Mouse (Mus musculus): ENCODE data around the gene Aig1.

The Aig1 gene

DNA sequence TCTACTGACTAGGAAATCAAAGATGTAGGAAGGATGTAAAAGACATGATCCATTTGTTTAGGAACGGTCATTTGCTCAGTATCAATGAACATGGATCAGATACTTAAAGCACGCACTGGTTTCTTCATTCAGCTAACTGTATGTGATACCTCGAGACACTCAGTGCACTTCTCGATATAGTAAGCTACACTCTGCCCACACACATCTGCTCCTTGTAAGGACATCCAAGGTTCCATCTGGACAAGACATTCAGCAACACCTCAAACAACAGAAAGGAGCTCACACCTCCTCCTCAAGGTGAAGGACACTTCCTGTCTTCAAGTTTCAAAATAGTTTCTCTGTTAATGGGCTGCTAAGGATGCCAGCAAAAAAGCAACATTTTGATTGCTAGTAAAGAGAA is 23.9 kb downstream of the Aig1 start:
- no peak for DNase-seq

DNA sequence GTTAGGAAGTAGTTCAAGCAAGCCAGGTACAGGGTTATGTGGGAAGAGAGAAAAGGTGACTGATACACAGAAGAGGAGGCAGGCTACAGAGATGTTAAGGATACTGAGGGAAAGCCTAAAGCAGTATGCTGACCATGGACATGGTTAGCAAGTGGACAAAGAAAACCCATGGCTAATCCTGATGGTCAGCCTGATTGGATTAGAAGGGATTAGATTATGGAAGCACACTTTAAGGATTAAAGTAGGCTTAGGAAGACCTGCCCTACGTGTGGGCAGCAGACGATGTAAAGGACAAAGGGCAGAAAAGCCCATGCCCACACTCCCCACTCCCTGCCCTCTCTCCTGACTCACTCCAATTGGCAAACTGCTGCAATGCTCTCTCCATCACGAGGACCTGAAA is 25.0 kb downstream of the Aig1 start:
- no peak for DNase-seq

DNA sequence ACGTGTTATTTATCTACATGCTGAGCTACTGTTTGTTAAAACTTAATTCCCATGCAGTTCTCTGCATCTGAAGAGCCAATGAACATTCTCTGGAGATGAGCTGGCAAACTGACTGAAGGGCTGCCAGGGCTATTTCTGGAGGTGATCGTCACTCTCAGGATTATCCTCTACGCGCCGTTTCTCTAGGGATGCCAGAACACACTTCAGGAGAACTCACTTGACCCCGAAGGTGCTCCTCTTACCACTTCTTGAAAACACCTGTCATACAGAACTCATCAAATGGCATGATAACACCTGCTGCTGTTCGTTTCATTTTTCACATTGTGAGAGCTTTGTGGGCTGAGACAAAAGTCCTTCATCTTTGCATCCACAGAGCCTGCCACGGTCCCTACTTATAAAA is 25.9 kb downstream of the Aig1 start:
- DNase-seq, result peak; percentile 69 to 79

DNA sequence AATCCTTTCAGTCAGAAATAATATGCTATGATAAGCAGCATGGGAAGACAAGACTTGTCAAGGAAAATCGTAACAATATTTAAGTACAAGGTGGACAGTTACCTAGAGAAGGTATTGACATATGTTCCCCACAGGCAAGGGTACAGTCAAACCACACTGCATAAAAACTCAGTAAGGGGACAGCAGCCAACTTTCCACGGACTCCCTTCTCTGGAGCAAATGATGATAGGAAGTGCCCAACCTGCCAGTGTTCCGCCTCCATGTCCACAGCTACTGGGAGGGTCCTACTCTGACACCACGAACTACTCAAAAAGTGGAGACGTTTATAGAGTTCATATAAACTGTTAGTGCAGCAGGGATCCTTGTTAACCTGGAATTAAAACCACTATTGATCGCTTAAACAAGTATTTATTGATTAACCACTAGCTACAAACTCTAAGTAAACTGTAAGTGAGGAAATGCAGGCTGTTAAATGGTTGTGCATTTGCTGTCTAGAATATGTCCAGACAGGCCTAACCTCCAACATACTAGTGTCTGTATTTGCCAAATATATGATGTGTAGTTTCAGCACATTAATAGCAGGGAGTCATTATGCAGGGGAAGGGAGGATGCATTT is 30.2 kb downstream of the Aig1 start:
- no peak for DNase-seq

DNA sequence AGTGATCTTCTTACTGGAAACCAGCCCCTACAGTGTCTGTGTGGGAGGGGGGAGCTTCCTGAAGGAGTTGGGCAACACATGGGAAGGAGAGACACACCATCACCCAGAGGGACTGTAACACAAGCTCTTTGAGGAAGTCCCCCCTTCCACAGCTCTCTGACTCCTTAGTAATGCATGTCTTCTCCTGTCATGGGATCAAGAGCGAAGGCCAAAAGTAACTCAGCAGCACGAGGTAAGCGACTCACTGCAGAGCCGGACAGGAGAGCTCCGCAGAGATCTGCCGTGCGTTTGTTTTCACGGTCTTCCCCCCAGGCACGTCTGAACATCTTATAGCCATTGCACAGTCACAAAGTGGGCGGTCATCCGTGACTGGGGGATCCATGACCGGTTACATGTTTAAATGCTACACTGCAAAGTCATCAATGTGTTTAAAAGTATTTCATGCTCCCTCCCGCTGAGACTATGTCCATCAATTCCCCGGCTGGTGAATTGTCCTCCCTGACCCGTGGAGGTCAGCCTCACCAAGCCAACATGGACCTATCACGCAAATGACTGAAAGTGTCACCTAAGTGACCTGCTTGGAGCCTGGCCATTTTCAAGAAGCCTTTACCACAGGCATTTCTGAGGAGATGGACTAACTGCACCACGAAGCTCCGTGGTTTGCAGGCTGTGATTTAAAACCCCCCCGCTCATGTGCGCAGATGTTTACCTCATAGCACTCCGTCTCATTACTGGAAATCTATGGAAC is 30.9 kb downstream of the Aig1 start:
- DNase-seq, result no peak

DNA sequence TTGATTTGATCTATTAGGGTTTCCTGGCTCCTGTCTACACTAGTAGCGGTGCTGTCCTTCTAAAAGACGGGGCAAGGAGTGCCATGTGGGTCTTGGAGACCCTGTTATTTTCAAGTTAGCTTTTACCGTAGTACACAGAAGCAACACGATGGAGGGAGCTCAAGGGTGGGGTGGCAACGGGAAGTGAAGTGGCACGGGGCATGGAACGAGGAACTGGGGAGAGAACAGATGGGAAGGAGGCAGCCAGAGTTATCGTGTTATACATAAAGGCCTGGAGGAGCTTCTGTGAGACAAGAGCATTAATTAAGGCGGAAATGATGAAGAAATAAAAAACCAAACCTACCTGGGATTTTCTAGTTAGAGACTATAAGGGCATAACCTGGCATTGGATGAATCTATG is 31.8 kb downstream of the Aig1 start:
- DNase-seq, result peak; percentile 46 to 54

DNA sequence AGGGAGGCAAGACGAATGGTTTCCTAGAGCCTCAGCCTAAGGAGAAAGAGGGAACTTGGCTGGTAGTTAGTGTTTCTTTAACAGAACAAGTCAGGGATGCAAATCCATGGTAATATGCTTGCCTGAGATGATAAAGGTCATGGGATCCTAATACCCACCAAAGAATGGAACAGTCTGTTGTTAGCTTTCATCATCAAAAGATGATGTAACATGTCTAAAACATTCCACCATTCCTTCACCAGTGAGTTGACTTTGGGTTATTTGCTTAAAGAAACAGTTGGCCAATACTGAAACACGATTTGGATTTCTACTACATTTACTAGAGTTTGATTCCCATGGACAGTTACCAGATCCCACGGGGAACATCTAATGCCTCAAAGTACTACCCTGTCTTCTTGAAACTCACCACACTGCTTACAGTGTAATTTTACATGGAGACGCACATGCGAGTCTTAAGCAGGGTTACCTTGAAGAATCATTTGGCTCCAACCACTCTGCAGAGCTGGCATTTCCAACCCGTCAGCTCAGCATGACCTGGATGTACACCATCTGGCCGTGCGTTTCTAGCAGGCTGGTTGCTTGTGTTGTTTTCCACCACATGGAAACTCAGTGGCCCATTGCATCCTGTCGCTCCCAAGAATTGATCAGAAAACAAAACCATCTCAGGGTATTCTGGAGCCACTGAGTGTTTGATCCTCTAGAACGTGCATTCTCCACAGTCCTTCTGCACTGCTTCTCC is 32.9 kb downstream of the Aig1 start:
- peak; percentile 91 to 94 for DNase-seq

DNA sequence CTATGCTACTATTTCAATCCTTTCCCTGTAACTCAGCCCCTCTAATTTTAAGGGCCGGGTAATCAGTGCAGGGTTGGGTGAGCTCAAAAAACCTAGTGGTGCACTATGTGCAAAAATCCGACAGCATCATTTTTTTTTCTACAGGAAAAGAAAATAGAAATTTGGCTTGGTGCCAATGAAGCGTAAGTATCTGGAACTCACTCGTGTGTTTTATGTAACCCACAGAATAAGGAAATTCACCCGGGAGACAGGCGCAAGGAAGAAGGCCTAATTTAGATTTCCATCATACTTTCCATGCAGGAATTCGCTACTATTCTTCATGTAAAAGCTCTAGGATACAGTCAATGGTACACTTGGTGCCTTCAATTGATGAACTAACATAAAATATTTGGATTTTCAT is 34.7 kb downstream of the Aig1 start:
- no peak for DNase-seq

DNA sequence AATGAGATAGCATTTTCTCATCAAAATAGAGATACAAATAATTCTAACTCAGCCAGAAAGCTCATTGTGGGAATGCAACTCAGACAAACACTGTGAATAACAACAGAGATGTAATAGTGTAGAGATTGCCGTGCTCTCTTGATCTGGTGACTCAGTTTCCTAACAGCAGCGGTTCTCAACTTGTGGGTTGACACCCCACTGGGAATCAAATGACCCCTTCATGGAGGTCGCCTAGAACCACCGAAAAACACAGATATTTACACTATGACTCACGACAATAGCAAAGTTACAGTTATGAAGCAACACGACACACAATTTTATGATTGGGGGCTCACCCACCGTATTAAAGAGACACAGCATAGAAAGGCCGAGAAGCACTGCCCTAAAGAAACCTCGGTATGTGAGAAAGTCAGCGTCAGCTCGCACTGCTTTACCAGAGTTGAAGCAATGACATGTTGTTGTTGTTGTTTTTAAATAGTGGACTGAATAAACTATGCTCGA is 35.7 kb downstream of the Aig1 start:
- DNase-seq, result no peak

DNA sequence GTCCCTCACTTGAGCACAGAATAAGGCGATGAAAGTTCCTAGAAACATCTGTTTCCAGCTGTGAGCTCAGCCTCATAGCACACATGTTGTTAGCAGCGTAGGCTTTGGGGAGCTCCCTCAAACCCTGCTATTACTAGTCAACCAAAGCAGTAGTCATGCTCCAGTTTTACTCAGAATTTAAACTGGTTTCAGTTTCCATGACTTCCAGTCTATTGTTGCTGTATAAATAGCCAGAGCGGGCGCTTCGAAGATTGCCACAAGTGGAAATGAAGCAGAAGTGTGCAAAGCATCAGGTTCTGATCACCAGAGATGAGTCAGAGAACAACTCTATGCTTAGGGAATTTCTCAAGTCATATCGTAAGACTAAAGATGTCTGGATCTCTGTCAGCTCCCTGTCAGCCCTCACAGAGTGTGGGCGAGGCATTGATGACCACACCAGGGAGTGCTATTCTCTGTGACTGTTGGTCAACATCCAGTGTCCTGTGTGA is 36.2 kb downstream of the Aig1 start:
- peak in 1 of 2 experiments; percentile 8 for DNase-seq

DNA sequence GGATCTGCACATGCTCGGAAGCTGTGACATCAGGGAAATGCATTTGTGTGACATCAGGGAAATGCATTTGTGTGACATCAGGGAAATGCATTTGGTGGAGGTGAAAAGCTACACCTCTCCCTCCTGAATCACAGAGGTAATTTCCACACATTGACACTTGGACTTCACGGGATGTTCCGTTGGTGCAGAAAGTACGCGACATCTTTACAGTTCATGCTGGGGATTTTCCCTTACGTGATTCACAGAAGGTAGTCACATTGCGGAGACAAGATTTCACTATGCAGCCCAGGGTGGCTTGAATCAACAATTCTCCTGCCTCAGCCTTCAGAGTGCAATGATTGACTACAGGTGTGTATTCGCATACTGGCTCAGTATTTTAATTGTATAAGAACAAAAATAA is 41.6 kb downstream of the Aig1 start:
- no peak for DNase-seq

DNA sequence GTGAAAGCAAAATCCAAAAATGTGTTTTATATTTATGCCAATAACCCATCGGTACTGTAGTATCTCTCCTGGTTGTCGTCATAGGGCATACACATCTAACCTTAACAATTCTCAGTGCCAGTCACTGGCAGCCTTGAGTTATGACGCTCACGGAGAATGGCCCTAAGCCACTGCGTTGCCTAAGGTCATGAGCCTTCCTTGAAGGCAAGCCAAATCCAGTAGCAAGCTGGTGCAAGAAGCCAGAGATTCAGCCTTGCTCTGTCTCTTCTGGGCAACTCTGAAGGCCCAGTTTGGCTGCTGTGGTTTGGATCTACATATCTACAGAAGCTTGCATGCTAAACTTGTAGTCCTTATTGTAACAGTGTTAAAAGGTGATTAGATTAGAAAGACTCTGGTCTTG is 55.2 kb downstream of the Aig1 start:
- no peak for DNase-seq

DNA sequence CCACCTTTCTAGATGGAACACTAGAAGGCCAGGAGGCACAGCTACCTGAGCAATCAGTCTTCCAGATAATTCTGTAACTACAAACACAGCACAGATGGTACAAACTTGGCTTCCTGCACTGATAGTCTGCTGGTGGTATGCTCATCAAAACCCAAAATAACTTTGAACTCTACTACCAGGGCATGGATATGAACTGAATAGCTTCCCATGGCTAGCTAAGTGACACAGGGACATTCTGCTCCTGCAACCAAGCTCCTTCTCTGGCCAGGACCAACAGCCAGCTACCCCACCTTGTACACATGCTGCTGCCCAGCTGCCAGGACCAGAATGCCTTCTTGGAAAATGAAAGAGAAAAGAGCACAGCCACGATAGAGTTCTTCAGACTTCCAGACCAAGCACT is 60.5 kb downstream of the Aig1 start:
- peak; percentile 75 to 82 for DNase-seq

DNA sequence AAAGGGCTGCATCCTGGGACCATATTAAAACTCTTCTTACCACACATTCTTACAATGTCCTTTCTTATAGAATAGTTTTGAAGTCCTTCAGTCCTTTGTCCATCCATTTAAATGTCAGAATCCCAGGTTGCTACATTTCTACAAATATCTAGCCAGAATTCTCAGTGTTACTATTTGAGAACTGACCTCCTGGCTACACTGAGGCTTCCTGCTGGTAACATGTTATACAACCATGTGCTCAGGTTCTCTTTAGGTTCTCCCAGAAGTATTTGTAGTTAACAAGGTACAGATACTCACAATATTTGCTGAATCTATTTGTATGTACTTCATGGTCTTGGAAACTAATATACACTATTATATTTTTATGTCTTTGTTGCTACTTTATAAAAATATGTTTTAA is 62.0 kb downstream of the Aig1 start:
- DNase-seq, result peak; percentile 68 to 81

DNA sequence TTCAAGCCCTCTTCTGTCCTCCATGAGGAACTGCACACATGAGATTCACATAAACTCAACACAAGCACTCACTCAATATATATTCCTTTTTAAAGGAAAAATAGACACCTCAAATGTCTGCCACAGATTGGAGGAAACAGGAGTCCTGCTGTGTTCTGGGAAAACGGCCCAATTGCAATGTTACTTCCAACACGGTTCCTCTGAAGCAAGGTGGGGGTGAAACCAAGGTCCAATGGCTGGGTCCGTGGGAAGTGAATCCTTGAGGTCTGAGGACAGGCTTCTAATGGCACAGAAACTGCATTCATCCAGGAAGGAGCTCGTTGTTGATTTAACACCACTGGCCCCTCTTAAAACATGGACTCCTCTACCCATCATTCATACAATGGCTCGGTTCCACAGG is 67.5 kb downstream of the Aig1 start:
- peak; percentile 71 to 76 for DNase-seq

DNA sequence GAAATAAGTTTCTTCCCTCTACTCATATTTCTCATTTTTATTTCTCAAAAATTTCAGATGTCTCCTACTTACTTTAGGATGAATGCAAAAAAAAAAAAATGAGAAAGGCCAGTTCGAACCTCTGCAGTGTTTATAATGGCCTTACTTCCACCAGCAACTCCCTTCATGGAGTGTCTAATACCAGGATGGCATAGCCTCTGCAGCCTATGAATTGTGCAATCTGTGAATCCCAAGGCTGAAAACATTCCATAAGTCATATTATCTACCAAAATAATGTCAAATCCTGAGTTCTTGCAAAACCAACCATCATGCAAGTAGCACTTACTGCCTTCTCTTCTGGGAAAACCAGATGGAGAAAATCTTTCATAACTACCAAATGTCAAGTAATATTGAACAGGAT is 75.3 kb downstream of the Aig1 start:
- no peak for DNase-seq

DNA sequence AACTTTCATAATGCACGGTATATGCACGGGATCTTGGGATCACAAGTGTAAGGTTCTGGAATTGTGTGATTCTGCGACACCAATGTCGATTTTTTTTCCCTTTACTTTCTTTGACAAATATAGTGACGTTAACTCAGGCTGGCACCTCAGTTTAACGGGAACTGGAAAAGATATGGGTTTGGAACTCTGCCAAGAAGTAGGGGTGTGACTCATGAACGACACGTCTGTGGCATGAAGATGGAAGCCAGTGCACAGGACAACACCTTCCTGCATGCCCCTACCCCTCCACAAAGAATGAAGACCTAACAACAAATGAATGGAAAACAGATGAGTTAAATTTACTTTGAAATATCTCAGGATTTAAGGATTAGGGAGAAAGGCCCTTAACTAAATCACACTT is 76.0 kb downstream of the Aig1 start:
- no peak for DNase-seq

DNA sequence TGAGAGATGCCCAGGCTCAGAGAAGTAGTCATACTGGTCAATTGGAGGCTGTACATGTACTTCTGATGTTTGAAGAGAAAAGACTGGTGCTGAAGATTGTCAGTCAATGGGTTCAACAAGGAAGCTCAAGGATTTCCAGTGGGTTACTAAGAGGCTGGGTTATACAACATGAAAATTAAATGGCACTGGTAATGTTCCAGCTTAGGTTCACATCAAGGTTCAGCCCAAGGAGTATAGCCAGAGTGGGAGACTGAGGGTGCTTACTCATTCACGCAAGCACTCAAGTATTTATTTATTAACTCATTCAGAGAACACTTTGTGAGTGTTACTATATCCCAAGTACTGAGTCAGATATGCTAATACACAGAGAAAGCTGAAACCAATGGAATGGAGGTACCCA is 79.2 kb downstream of the Aig1 start:
- DNase-seq, result no peak

DNA sequence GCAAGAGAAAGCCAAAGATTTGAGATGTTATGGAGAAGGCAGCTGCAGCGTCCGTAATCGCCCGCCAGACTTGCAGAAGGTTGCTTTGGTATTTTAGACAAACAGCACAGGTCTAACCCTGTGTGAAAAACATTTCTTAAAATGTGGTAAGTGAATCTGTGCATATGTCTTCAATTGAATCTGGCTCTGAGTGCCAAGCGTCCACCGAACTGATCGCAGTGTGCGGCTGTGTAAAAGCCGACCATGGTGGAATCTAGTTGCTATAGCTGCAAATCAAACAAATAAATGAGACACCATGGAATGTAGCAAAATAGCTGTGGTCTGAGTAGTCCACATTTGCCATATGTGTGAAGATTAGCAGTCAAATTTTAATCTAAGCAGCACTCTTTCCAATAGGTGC is 80.7 kb downstream of the Aig1 start:
- no peak for DNase-seq

DNA sequence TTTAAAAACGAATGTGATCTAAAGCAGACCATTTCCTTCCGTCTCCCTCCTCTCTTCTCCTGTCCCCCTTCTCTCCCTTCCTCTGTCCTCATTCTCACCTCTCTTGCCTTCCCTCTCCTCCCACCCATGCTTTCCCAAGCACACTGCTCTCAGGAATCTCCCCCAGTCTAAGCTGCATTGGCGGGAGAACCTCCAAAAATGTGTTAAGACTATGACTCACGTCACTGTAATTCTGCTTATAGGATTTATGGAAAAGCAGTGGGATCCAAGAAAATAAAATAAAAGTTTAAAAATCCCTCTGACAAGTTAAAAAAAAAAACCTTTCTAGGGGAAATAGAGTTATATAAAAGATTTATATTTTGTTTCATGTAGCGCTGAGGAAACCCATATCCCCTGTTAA is 86.0 kb downstream of the Aig1 start:
- DNase-seq, result no peak

DNA sequence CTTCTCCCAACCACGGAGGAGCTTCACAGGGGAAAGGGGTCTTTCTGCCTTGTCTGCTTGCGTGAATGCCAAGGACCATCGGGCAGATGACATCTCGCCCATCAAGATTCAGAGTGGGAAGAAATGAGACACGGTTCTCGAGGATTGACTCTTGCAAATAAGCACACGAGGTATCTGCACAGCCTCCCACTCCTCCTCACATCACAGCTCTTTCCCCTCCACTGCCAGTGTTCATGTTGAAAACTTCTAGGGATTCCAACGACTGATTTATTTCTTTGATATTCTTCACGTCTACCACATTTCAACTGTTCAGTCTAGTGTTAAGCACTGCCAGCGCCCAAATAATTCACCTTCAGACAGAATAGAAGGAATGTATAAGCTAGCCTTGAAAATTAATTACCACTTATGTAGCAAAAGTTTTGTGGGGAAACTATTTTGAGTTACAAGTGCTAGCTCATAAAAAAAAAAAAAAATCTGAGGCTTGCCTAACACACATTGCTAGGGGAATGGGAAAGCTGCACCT is 86.5 kb downstream of the Aig1 start:
- no peak for DNase-seq

DNA sequence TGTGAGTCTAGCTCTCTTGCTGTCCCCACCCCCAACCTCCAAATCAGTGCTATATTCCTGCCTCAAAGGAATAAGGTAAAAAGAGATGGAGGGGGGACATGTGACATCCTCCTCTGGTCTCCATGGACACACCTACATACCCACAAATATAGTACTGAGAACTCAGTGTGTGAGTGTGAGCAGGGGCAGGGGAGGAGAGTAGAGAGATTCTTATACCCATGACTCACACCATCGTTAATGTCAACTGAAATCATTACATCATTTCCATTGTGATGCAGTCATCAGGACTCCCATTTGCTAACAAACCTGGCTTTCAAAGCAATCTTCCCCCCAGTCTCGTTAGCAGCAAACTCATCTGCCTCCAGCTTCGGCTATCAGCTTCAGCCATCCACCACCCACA is 92.8 kb downstream of the Aig1 start:
- DNase-seq, result no peak

DNA sequence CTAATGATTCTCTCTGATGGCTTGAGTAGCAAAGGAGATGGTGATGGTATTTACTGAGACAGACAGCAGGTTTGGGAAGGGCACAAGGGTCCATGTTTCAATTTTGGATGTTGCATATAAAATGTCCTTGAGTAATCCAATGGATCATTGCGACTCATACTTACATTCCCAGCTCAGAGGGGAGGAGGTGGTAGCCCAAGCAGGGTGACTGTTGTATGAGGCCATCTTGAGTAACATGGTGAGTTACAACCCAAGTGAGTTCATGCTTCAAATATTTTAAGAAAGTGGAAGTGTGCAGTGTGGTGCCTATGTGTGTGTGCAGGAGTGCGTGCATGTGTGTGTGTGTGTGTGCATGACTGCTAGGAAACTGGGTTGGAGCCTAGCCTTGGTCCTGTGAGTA is 93.4 kb downstream of the Aig1 start:
- DNase-seq, result no peak

DNA sequence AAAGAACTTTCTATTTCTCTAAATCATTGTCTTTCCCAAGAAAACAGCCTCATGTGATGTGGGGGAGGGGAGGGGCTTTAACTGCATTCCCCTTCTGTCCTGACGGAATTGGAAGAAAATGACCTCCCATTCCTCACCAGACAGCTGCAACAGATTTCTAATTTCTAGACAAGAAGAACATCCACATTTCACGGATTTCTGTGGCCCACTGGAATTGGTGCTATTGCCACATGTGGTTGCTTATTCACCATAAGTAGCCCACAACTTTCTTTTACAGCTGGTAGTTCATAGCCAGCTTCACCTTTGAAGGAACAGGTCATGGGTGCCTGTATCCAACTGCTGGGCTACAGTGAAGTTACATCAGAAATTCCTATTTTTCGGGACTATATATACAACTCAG is 93.9 kb downstream of the Aig1 start:
- no peak for DNase-seq

All from cerebellum, adult 18-20 months (tissue).